Mouse (Mus musculus) embryonic facial prominence, embryonic 13.5 days (tissue): ENCODE data around the gene Hmx3. TPM values are rescaled to one million over a fixed set of nuclear protein-coding genes. Genes with fewer than 3 reads are reported as not detected.
A peak's percentile ranks its signal among the peaks of the same experiment; 100 is the strongest.

ENCODE experiments used
- ATAC-seq: fragments of 200-750 bp; cut with Nextera tagmentation; 2 replicates; pipeline ENCODE4 v1.8.0; 2017; ENCODE audit warnings: low read depth; ENCODE audit not compliant: insufficient number of reproducible peaks, insufficient read depth, low FRiP score, low TSS enrichment
- H3K27ac ChIP-seq: fragments of 300-500 bp; sonication (generic); 2 replicates; pipeline ENCODE4 v1.5.1; 2015; ENCODE audit warnings: moderate library complexity, mild to moderate bottlenecking, inconsistent platforms
- H3K27me3 ChIP-seq: fragments of 300-500 bp; sonication (generic); 2 replicates; pipeline ENCODE4 v1.6.1; 2015; ENCODE audit warnings: mild to moderate bottlenecking, inconsistent platforms
- H3K36me3 ChIP-seq: fragments of 300-500 bp; sonication (generic); 2 replicates; pipeline ENCODE4 v1.6.1; 2015; ENCODE audit warnings: mild to moderate bottlenecking, inconsistent platforms
- H3K4me1 ChIP-seq: fragments of 300-500 bp; sonication (generic); 2 replicates; pipeline ENCODE4 v1.6.1; 2015; ENCODE audit warnings: inconsistent platforms
- H3K4me2 ChIP-seq: fragments of 300-500 bp; sonication (generic); 2 replicates; pipeline ENCODE4 v1.6.1; 2015; ENCODE audit warnings: moderate library complexity, mild to moderate bottlenecking, inconsistent platforms
- H3K4me3 ChIP-seq: fragments of 300-500 bp; sonication (generic); 2 replicates; pipeline ENCODE4 v1.5.1; 2015; ENCODE audit warnings: mild to moderate bottlenecking, inconsistent platforms
- H3K9ac ChIP-seq: fragments of 300-500 bp; sonication (generic); 2 replicates; pipeline ENCODE4 v1.6.1; 2015; ENCODE audit warnings: mild to moderate bottlenecking, inconsistent platforms
- H3K9me3 ChIP-seq: fragments of 300-500 bp; sonication (generic); 2 replicates; pipeline ENCODE4 v1.6.1; 2016; ENCODE audit warnings: inconsistent platforms
- WGBS: fragments of 180-500 bp; shearing (Covaris S2); methylation state at CpG from one replicate; pipeline ENCODE4 v1.1.7; 2015; ENCODE audit warnings: mixed read lengths; 5-methylcytosine and 5-hydroxymethylcytosine counted together
- polyA plus RNA-seq: library from polyadenylated mRNA; unstranded; fragments of >200 nt; fragmentation: Nextera tagmentation; extraction: Ambion mirVana; gene quantifications from 2 replicates; pipeline ENCODE4 v1.2.1, GENCODE M21; 2015

Gene Hmx3
- polyA plus RNA-seq, 1 experiment from 2014 or later: not detected

DNA sequence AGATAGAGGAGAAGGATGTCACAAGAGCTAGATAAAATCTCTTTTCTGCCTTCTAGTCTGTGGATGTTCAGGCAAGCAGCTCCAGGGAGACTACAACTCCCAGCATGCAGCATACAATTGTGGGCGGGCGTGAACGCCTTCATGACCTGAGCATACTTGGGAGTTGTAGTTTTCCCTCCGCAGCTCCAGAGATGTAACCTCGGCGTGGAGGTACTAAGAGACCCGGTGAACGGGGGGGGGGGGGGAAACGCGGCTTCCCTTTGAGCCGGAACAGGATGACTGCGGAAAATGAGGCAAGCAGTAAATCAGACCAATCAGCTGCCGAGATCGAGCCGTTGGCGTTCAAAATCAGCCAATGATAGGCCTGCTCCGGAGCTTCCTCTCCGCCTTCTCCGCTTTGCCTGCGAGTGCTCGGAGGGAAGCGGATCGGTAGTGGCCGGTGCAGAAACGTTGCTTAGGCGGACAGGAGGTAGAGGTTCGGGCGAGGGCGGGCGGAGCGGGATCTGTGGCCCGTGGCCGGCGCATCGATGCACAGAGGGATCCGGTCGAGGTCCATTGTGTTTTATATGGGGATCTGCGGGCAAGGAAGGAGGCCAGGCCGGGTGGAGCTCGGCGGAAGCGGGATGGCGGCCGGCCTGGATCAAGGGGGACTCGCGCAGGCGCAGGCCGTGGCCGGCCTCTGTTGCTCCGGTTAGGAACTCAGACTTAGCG, 17.5 kb downstream of the Hmx3 start, which contains the start of gene Bub3:
Bub3 (plus strand) TSS at position 237 of the 711 bp plus-strand sequence.
- Histone ChIP-seq H3K27me3 (peaks cover 45% of the 10 kb centered on the region), H3K4me2 (peak within 1 kb of the TSS; percentile 74), H3K9me3 (no peaks in the 10 kb centered on the region), H3K27ac (peak within 1 kb of the TSS; percentile 90), H3K36me3 (peaks cover 30% of the 10 kb centered on the region), H3K9ac (peak within 1 kb of the TSS; percentile 87), H3K4me3 (peak within 1 kb of the TSS; percentile 82), H3K4me1 (peaks cover 39% of the 10 kb centered on the region)
- WGBS: under 1% methylated on average over 45 of the region's 51 CpGs
- ATAC-seq: peak; percentile 93

DNA sequence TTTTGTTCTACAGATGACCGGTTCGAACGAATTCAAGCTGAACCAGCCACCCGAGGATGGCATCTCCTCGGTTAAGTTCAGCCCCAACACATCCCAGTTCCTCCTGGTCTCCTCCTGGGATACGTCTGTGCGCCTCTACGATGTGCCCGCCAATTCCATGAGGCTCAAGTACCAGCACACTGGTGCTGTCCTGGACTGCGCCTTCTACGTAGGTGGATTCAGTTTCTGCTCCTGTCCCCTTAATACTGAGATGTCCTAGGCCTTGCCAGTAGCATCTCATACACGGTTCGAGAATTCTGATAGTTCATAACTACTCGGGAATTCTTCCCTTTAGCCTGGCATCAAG, 18.0 kb downstream of the Hmx3 start:
- peak; percentile 33 for ATAC-seq
- H3K4me1 ChIP-seq: peaks cover 33% of the 10 kb centered on the region
- peaks cover 30% of the 10 kb centered on the region for H3K36me3 ChIP-seq
- peak overlapping the region; percentile 82 for H3K4me3 ChIP-seq
- peak overlapping the region; percentile 87 for H3K9ac ChIP-seq
- no peaks in the 10 kb centered on the region for H3K9me3 ChIP-seq
- H3K4me2 ChIP-seq: peak overlapping the region; percentile 74
- H3K27ac ChIP-seq: peak overlapping the region; percentile 90
- H3K27me3 ChIP-seq: peaks cover 39% of the 10 kb centered on the region
- WGBS: under 1% methylated on average over 14 of the region's 14 CpGs

DNA sequence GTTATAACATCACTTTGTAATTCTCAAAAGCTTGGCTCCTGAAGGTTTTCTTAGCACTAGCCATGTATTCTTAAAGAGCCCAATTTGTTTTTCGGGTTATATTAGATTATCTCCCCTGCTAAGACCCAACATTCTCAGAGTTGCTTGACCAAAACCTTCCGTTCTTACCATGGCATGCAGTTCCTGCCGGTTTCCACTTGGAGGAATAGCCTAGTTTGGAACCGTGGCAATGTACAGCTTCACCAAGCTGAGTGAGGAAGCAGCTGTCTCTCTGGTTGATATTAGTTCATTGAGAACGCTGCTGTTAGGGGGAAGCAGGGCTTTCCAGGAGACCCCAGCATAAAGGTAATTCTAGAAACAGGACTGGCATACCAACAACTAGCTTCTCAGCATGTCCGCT, 32.6 kb downstream of the Hmx3 start:
- Histone ChIP-seq H3K27ac (no peak overlapping the region), H3K9ac (no peak overlapping the region), H3K36me3 (peaks cover 31% of the 10 kb centered on the region), H3K27me3 (no peaks in the 10 kb centered on the region), H3K4me1 (no peaks in the 10 kb centered on the region), H3K4me3 (no peak overlapping the region), H3K9me3 (no peaks in the 10 kb centered on the region), H3K4me2 (no peak overlapping the region)
- WGBS: 73% methylated on average over 6 of the region's 6 CpGs
- no peak for ATAC-seq

DNA sequence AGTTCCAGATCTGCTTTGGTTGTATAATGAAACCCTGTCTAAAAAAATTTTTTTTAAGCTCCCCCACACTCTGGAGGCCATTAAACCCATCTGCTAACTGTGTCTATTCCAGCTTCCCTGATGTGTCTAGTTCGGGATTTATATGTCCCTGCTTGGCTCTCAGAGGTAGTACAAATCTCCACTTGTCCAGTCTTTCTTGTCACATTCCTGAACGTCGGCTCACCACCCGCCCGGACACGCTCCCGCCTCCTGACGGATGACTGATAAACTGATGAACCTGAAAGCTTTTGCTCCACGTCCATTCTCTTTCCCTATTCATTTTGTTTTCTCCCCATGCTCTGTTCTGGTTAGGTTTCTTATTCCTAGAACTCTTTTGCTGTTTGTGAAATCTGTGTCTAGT, 39.5 kb downstream of the Hmx3 start:
- H3K9me3 ChIP-seq: no peaks in the 10 kb centered on the region
- no peaks in the 10 kb centered on the region for H3K36me3 ChIP-seq
- peaks cover 18% of the 10 kb centered on the region; the same call in 1 of the 2 replicates for H3K27me3 ChIP-seq
- H3K27ac ChIP-seq: no peak overlapping the region
- no peak overlapping the region for H3K9ac ChIP-seq
- no peak overlapping the region for H3K4me2 ChIP-seq
- H3K4me1 ChIP-seq: 0 out of 2 replicates have a peak, but pooled peaks cover 3% of the 10 kb centered on the region
- no peak overlapping the region for H3K4me3 ChIP-seq
- 68% methylated on average over 9 of the region's 9 CpGs for WGBS
- ATAC-seq: no peak

DNA sequence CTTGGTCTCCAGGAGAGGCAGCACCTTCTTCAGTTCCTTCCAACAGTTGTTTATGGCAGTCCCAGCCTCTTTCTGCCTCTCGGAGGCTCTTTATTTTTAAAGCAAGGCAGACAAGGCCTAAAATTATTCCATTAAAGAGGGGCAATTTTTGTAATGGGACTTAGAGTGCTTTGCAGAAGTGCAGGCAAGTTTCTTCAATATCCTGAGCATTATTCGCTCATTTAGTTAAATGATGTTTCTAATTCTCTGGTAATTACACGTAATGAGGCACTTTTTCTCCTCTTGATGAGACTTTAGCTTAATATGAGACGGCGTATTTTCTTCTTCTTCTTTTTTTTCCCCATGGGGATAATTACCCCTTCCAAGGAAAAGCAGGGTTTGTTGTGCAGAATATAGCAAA, 42.9 kb downstream of the Hmx3 start:
- WGBS: 51% methylated on average over 5 of the region's 5 CpGs
- no peak overlapping the region for H3K4me2 ChIP-seq
- no peak for ATAC-seq

More for the DNA sequence above, 42.9 kb downstream of the Hmx3 start:
- Histone ChIP-seq H3K27me3 (peaks cover 18% of the 10 kb centered on the region; the same call in 1 of the 2 replicates), H3K4me1 (0 out of 2 replicates have a peak, but pooled peaks cover 3% of the 10 kb centered on the region), H3K9ac (no peak overlapping the region), H3K9me3 (no peaks in the 10 kb centered on the region), H3K27ac (no peak overlapping the region), H3K36me3 (no peaks in the 10 kb centered on the region), H3K4me3 (no peak overlapping the region)

Other genes starting within 250 kb of the Hmx3 start
- gene Cuzd1, start 220.6 kb upstream of the Hmx3 start, polyA plus RNA-seq: not detected in 2 replicates
- not detected in 2 replicates for gene Fam24b, start 213.4 kb upstream of the Hmx3 start, polyA plus RNA-seq
- gene Fam24a, start 209.0 kb upstream of the Hmx3 start, polyA plus RNA-seq: not detected in 2 replicates
- gene 2310057M21Rik, start 180.1 kb upstream of the Hmx3 start, polyA plus RNA-seq: 21.7 and 22.5 TPM in 2 replicates
- gene Pstk, start 171.7 kb upstream of the Hmx3 start, polyA plus RNA-seq: 79.8 and 89.1 TPM in 2 replicates
- 14.3 and 15.6 TPM in 2 replicates for gene Ikzf5, start 132.3 kb upstream of the Hmx3 start, polyA plus RNA-seq
- gene Acadsb, start 132.3 kb upstream of the Hmx3 start, polyA plus RNA-seq: 105 and 141 TPM in 2 replicates
- gene Hmx2, start 5.9 kb downstream of the Hmx3 start, polyA plus RNA-seq: 0.08 TPM in 1 of 2 replicates, not detected in the other
- gene Bub3, start 17.4 kb downstream of the Hmx3 start, polyA plus RNA-seq: 232 and 237 TPM in 2 replicates